Mouse (Mus musculus) CH12.LX (cell line): Measurements from ENCODE around the gene Sowaha. TPM values are rescaled to one million over a fixed set of nuclear protein-coding genes. Genes with fewer than 3 reads are reported as not detected.

Experiments
- DNase-seq: peaks from one replicate; pipeline ENCODE4 v3.0.0-alpha.2; 2013; ENCODE audit errors: extremely low read depth
- H3K27ac ChIP-seq: 2 replicates; pipeline ENCODE4 v1.5.1; 2012; ENCODE audit warnings: low read depth, mild to moderate bottlenecking, control low read depth, moderate library complexity; ENCODE audit not compliant: insufficient read depth
- H3K27me3 ChIP-seq: replicated peaks from 2 replicates; pipeline ENCODE3; 2012; ENCODE audit warnings: inconsistent platforms
- H3K36me3 ChIP-seq, 2 experiments: replicated peaks in 1 of 2; 2 replicates each; pipeline versions ENCODE3 to v1.6.1; 2012; ENCODE audit warnings: inconsistent platforms in 1 of 2, low read length in 1 of 2, mild to moderate bottlenecking in 1 of 2, mixed read lengths in 1 of 2, moderate library complexity in 1 of 2; ENCODE audit not compliant: control insufficient read depth in 1 of 2, insufficient read depth in 1 of 2
- H3K4me1 ChIP-seq, 2 experiments: 2 replicates each; pipeline ENCODE4 v1.6.1; 2012; ENCODE audit warnings: inconsistent platforms in 1 of 2, moderate library complexity in 1 of 2; ENCODE audit not compliant: insufficient read depth in 2 of 2, control insufficient read depth in 1 of 2
- H3K4me2 ChIP-seq: 2 replicates; pipeline ENCODE4 v1.6.1; 2012; ENCODE audit warnings: low read depth, mild to moderate bottlenecking, control low read depth; ENCODE audit not compliant: poor library complexity, insufficient read depth, severe bottlenecking
- H3K4me3 ChIP-seq, 3 experiments: fragments of 150-350 bp in 1 of 3; sonication (generic) in 1 of 3; replicated peaks in 1 of 3; 2 replicates each; pipeline versions ENCODE3 to v1.5.1; 2011 to 2012; ENCODE audit warnings: low read depth in 2 of 3, low read length in 2 of 3, mild to moderate bottlenecking in 2 of 3, moderate library complexity in 2 of 3, control low read depth in 1 of 3, improper control_type of control experiment in 1 of 3, inconsistent platforms in 1 of 3, mixed read lengths in 1 of 3; ENCODE audit not compliant: poor library complexity in 1 of 3
- H3K79me2 ChIP-seq: replicated peaks from 2 replicates; pipeline ENCODE4 v1.6.1; 2012; ENCODE audit warnings: mild to moderate bottlenecking, moderate library complexity; ENCODE audit not compliant: control insufficient read depth, poor library complexity, insufficient read depth, severe bottlenecking; ENCODE audit errors: extremely low read depth
- H3K9ac ChIP-seq: 2 replicates; pipeline ENCODE4 v1.6.1; 2012; ENCODE audit warnings: low read depth, mild to moderate bottlenecking, control low read depth, moderate library complexity; ENCODE audit not compliant: insufficient read depth
- H3K9me3 ChIP-seq: replicated peaks from 2 replicates; pipeline ENCODE3; 2012; ENCODE audit warnings: low read length, inconsistent platforms, mixed read lengths
- CHD1 ChIP-seq: IDR thresholded peaks from 2 replicates; pipeline ENCODE4 v1.6.1; 2012; ENCODE audit warnings: low read depth, low read length, improper control_type of control experiment, inconsistent platforms
- E2F4 ChIP-seq: IDR thresholded peaks from 2 replicates; pipeline ENCODE4 v1.6.1; 2011; ENCODE audit warnings: low read depth, low read length, improper control_type of control experiment; ENCODE audit not compliant: insufficient replicate concordance
- EP300 ChIP-seq: IDR thresholded peaks from 2 replicates; pipeline ENCODE4 v1.6.1; 2011; ENCODE audit warnings: low read length, improper control_type of control experiment
- ETS1 ChIP-seq: conservative IDR thresholded peaks from 2 replicates; pipeline ENCODE4 v1.6.1; 2012; ENCODE audit warnings: low read depth, mild to moderate bottlenecking, inconsistent platforms, low read length, improper control_type of control experiment, moderate library complexity
- GABPA ChIP-seq: IDR thresholded peaks from 2 replicates; pipeline ENCODE4 v1.6.1; 2012; ENCODE audit warnings: low read depth, low read length, improper control_type of control experiment, inconsistent platforms; ENCODE audit not compliant: insufficient replicate concordance
- IRF4 ChIP-seq: IDR thresholded peaks from 2 replicates; pipeline ENCODE4 v1.6.1; 2014; ENCODE audit warnings: low read depth, mild to moderate bottlenecking, inconsistent platforms, low read length, improper control_type of control experiment
- JUND ChIP-seq: conservative IDR thresholded peaks from 2 replicates; pipeline ENCODE4 v1.6.1; 2011; ENCODE audit warnings: low read depth, low read length, improper control_type of control experiment
- KAT2A ChIP-seq: IDR thresholded peaks from 2 replicates; pipeline ENCODE4 v1.6.1; 2012; ENCODE audit warnings: low read length, improper control_type of control experiment, inconsistent platforms; ENCODE audit not compliant: insufficient replicate concordance
- MAFK ChIP-seq: IDR thresholded peaks from 2 replicates; pipeline ENCODE4 v1.6.1; 2011; ENCODE audit warnings: low read length, improper control_type of control experiment; ENCODE audit not compliant: insufficient replicate concordance
- MAX ChIP-seq: IDR thresholded peaks from 2 replicates; pipeline ENCODE4 v1.6.1; 2011; ENCODE audit warnings: low read length, improper control_type of control experiment
- MAZ ChIP-seq: IDR thresholded peaks from 2 replicates; pipeline ENCODE4 v1.6.1; 2012; ENCODE audit warnings: low read depth, mild to moderate bottlenecking, inconsistent platforms, low read length, improper control_type of control experiment, moderate library complexity
- MXI1 ChIP-seq: IDR thresholded peaks from 2 replicates; pipeline ENCODE4 v1.6.1; 2011; ENCODE audit warnings: mild to moderate bottlenecking, low read depth, low read length, improper control_type of control experiment
- MYC ChIP-seq: IDR thresholded peaks from 2 replicates; pipeline ENCODE4 v1.6.1; 2011; ENCODE audit warnings: low read depth, mild to moderate bottlenecking, improper control_type of control experiment, low read length
- PAX5 ChIP-seq: IDR thresholded peaks from 2 replicates; pipeline ENCODE4 v1.6.1; 2012; ENCODE audit warnings: low read length, inconsistent platforms, mixed read lengths
- POLR2A ChIP-seq: IDR thresholded peaks from 2 replicates; pipeline ENCODE4 v1.6.1; 2011; ENCODE audit warnings: low read depth, mild to moderate bottlenecking, improper control_type of control experiment, low read length
- POLR2AphosphoS2 ChIP-seq: IDR thresholded peaks from 2 replicates; pipeline ENCODE4 v1.6.1; 2011; ENCODE audit warnings: low read depth, low read length, improper control_type of control experiment
- RAD21 ChIP-seq: IDR thresholded peaks from 2 replicates; pipeline ENCODE4 v1.6.1; 2011; ENCODE audit warnings: low read depth, mild to moderate bottlenecking, low read length, improper control_type of control experiment, moderate library complexity
- SIN3A ChIP-seq: IDR thresholded peaks from 2 replicates; pipeline ENCODE4 v1.6.1; 2012; ENCODE audit warnings: low read length, improper control_type of control experiment, inconsistent platforms
- SMC3 ChIP-seq: IDR thresholded peaks from 2 replicates; pipeline ENCODE4 v1.6.1; 2011; ENCODE audit warnings: low read depth, low read length, improper control_type of control experiment
- TBP ChIP-seq: conservative IDR thresholded peaks from 2 replicates; pipeline ENCODE4 v1.6.1; 2011; ENCODE audit warnings: low read depth, low read length, improper control_type of control experiment
- USF2 ChIP-seq: conservative IDR thresholded peaks from 2 replicates; pipeline ENCODE4 v1.6.1; 2011; ENCODE audit warnings: low read depth, low read length, improper control_type of control experiment
- ZKSCAN1 ChIP-seq: IDR thresholded peaks from 2 replicates; pipeline ENCODE4 v1.6.1; 2012; ENCODE audit warnings: low read depth, inconsistent platforms, low read length, improper control_type of control experiment, borderline replicate concordance
- ZNF384 ChIP-seq: IDR thresholded peaks from 2 replicates; pipeline ENCODE4 v1.6.1; 2012; ENCODE audit warnings: low read depth, low read length, improper control_type of control experiment, inconsistent platforms
- dilution Hi-C: fragments of 300-500 bp; cut with MboI; formaldehyde crosslinking; loops from 2 replicates; pipeline ENCODE4 v1.14.3; 2020; ENCODE audit warnings: low sequenced_read_pairs; ENCODE audit not compliant: extremely low pct_unique_long_range_greater_than_20kb, extremely low pct_ligation_motif_present
- in situ Hi-C: fragments of 300-500 bp; cut with MboI; formaldehyde crosslinking; loops from 3 replicates; pipeline ENCODE4 v1.14.3; 2019; ENCODE audit warnings: low sequenced_read_pairs, low pct_ligation_motif_present, low pct_unique_long_range_greater_than_20kb, mixed read lengths
- polyA plus RNA-seq: library from polyadenylated mRNA; unstranded; fragments of >175 nt; gene quantifications from 2 replicates; pipeline ENCODE4 v1.2.1, GENCODE M21; 2012; ENCODE audit warnings: low read depth; ENCODE audit not compliant: insufficient read length
- total RNA-seq, 2 experiments: library from RNA; depleted of rRNA; stranded (reverse); fragments of 300-350 nt in 1 of 2; fragments of >200 nt in 1 of 2; gene quantifications; 2 replicates each; pipeline ENCODE4 v1.2.3; 2012 to 2014

The Sowaha gene
- total and polyA plus RNA-seq, 3 experiments: not detected

- no peak for TF ChIP-seq POLR2A
These were observed 29.9 kb downstream of the Sowaha start (continued) for GRCm38 (mm10) chr11:53450070-53450705.

GRCm38 (mm10) chr11:53448529-53448928 is 31.5 kb downstream of the Sowaha start:
- H3K27me3 ChIP-seq: peaks cover 1% of the 10 kb centered on the region
- H3K36me3 ChIP-seq: no peaks in the 10 kb centered on the region
- H3K4me3 ChIP-seq: no peak overlapping the region
- H3K9ac ChIP-seq: no peak overlapping the region
- TF ChIP-seq ZNF384: no peak
- 0 out of 4 replicates have a peak, but pooled peaks cover 0 to 2% of the 10 kb centered on the region in 2 experiments for H3K4me1 ChIP-seq
- H3K27ac ChIP-seq: no peak overlapping the region
- H3K9me3 ChIP-seq: no peaks in the 10 kb centered on the region
- in situ Hi-C loops: no loop called here
- no peak for DNase-seq
- dilution Hi-C loops: no loop called here
- no peaks in the 10 kb centered on the region for H3K79me2 ChIP-seq
- no peak overlapping the region for H3K4me2 ChIP-seq

- H3K4me3 ChIP-seq: no peak overlapping the region
These were observed 32.1 kb downstream of the Sowaha start for GRCm38 (mm10) chr11:53447996-53448395.

GRCm38 (mm10) chr11:53446183-53446582 is 33.9 kb downstream of the Sowaha start:
- no peak for DNase-seq
- H3K79me2 ChIP-seq: no peaks in the 10 kb centered on the region
- 0 out of 4 replicates have a peak, but pooled peaks cover 0 to 2% of the 10 kb centered on the region in 2 experiments for H3K4me1 ChIP-seq
- dilution Hi-C loops: no loop called here
- in situ Hi-C loops: no loop called here
- H3K4me2 ChIP-seq: no peak overlapping the region
- no peak overlapping the region for H3K27ac ChIP-seq
- H3K9ac ChIP-seq: no peak overlapping the region
- H3K9me3 ChIP-seq: no peaks in the 10 kb centered on the region
- no peak overlapping the region for H3K4me3 ChIP-seq
- no peaks in the 10 kb centered on the region for H3K27me3 ChIP-seq
- TF ChIP-seq PAX5: no peak
- TF ChIP-seq SIN3A: no peak
- no peak for TF ChIP-seq GABPA
- TF ChIP-seq MAX: no peak
- no peak for TF ChIP-seq MYC
- TF ChIP-seq MAZ: no peak
- TF ChIP-seq ZKSCAN1: no peak
- no peak for TF ChIP-seq POLR2A
- no peak for TF ChIP-seq JUND
- TF ChIP-seq KAT2A: no peak
- TF ChIP-seq SMC3: no peak
- no peak for TF ChIP-seq CHD1
- TF ChIP-seq MXI1: no peak
- no peaks in the 10 kb centered on the region for H3K36me3 ChIP-seq

More at GRCm38 (mm10) chr11:53447996-53448395, 32.1 kb downstream of the Sowaha start:
- Histone ChIP-seq H3K9me3 (no peaks in the 10 kb centered on the region), H3K9ac (no peak overlapping the region), H3K27ac (no peak overlapping the region), H3K79me2 (no peaks in the 10 kb centered on the region), H3K4me1 (0 out of 4 replicates have a peak, but pooled peaks cover 0 to 2% of the 10 kb centered on the region in 2 experiments), H3K36me3 (no peaks in the 10 kb centered on the region)
- dilution Hi-C loops: no loop called here
- no peak for DNase-seq
- TF ChIP-seq IRF4 (no peak), EP300 (no peak), TBP (no peak), POLR2AphosphoS2 (no peak), USF2 (no peak), MAFK (no peak), MXI1 (no peak), ETS1 (no peak), RAD21 (no peak), E2F4 (no peak)
- TF ChIP-seq, all 38 proteins: peak for 0
- no peak overlapping the region for H3K4me2 ChIP-seq
- peaks cover 1% of the 10 kb centered on the region for H3K27me3 ChIP-seq
- in situ Hi-C loops: no loop called here
